Mouse (Mus musculus) liver, embryonic 14.5 days (tissue): ENCODE results near the gene Rubcn.

Experiments used
- CTCF ChIP-seq: IDR thresholded peaks from 2 replicates; pipeline ENCODE4 v1.5.1; 2016; ENCODE audit warnings: antibody characterized with exemption, low read depth, control low read depth
- EP300 ChIP-seq: IDR thresholded peaks from 2 replicates; pipeline ENCODE4 v1.6.1; 2016; ENCODE audit warnings: antibody characterized with exemption, low read depth

DNA sequence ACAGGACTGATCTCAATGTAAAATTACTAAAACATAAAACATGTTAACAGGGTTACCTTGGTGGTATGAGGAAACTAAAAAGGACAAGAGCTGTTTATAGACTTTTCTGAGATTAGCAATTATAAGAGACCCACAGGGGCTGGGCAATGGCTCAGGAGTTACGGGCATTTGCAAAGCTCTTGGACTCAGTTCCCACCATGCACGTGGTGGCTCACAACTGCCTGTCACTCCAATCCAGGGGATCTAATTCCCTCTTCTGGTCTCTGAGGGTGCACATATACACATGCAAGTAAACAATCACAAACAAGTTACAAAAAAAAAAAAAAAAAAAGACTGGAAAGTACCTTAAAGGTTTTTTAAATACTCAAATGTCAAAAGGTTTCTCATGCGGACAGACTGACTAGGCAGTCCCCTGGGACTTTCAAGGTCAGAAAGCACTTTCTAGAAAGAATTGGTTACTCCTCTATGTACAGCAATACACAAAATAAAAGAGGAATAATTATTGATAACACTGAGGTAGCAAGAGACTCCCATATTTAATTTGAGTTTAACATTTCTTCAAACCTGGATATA lies 15.7 kb downstream of the Rubcn start:
- TF ChIP-seq CTCF (no peak), EP300 (no peak)
